Mouse (Mus musculus): ENCODE measurements at regions not wholly inside any gene's neighbourhood (a gene's known extent, or its start where the extent isn't known, plus 50 kb on each side); places are given as distances from the start of the nearest gene placed in this dataset.

- DNase-seq (ENCODE audit: low read depth): no peak
- TF ChIP-seq CTCF (IDR thresholded peaks at IDR 0.05; ENCODE audit: borderline replicate concordance, extremely low read depth, insufficient read depth, insufficient read length) (no peak), POLR2A (IDR thresholded peaks at IDR 0.05; ENCODE audit: borderline replicate concordance, extremely low read depth, insufficient read depth, insufficient read length, poor library complexity, severe bottlenecking) (no peak)
Measured at GRCm38 (mm10) chr5:68572816-68573215, 541.2 kb downstream of the Grxcr1 start.

DNA sequence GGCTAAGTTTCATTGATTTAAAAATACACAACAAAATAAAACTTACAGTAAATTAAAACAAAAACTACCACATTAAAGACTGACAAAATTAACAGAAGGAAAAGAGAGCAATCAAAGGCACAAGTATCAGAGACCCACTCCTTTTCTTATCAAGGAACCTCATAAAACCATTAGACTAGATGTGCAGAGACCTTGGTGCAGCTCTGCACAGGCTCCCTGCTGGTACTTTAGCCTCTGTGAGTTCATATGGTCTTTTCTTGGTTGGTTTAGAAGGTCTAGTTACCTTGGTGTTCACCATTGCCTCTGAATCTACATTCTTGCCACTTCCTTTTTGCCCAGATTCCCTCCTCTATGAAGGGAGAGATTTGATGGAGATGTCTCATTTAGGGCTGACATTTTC, 544.2 kb downstream of the Grxcr1 start:
- no peak for DNase-seq (ENCODE audit: low read depth)
- TF ChIP-seq CTCF (IDR thresholded peaks at IDR 0.05; ENCODE audit: borderline replicate concordance, extremely low read depth, insufficient read depth, insufficient read length) (no peak), POLR2A (IDR thresholded peaks at IDR 0.05; ENCODE audit: borderline replicate concordance, extremely low read depth, insufficient read depth, insufficient read length, poor library complexity, severe bottlenecking) (no peak)

DNA sequence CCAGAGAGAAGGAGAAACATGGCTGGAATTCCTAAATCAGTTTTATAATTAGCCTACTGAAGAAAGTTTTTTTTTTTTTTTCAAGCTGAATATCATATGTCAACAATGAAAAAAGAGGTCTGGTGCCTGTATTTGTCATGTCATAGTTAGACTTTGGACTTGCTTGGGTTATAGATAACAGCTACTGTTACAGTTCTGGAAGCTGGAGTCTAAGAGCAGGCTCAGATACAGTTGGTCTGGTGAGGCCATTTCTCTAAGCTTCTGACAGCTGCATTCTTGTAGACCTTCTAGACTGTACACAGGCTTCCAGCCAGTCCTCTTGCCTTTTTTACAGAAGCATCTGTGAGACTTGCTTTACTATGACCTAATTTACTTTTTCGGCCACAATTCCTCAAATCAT, 546.9 kb downstream of the Grxcr1 start:
- TF ChIP-seq CTCF (IDR thresholded peaks at IDR 0.05; ENCODE audit: borderline replicate concordance, extremely low read depth, insufficient read depth, insufficient read length): no peak
- no peak for TF ChIP-seq POLR2A (IDR thresholded peaks at IDR 0.05; ENCODE audit: borderline replicate concordance, extremely low read depth, insufficient read depth, insufficient read length, poor library complexity, severe bottlenecking)

GRCm38 (mm10) chr5:68592423-68592822, 560.8 kb downstream of the Grxcr1 start:
- TF ChIP-seq CTCF (IDR thresholded peaks at IDR 0.05; ENCODE audit: borderline replicate concordance, extremely low read depth, insufficient read depth, insufficient read length): no peak
- no peak for TF ChIP-seq POLR2A (IDR thresholded peaks at IDR 0.05; ENCODE audit: borderline replicate concordance, extremely low read depth, insufficient read depth, insufficient read length, poor library complexity, severe bottlenecking)
- DNase-seq (ENCODE audit: low read depth): no peak

More for the DNA sequence above, 546.9 kb downstream of the Grxcr1 start:
- DNase-seq (ENCODE audit: low read depth): no peak

DNA sequence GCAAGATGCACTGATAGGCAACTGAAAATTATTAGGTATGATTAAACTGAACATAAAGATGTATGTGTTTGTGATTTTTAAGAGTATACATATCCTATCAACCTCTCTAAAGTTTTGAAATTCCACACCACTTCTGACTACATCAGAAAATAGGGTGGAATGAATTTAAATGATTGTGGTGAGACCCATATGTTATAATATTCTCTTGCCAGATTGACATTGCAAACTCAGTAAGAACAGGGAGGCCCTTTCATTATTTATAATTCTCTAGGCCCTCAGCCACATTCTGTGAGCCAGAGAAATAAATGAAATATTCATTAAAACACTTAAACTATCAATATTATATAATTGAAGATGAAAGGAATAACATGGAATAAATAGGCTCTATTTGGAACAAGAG, 586.8 kb downstream of the Grxcr1 start:
- TF ChIP-seq POLR2A (IDR thresholded peaks at IDR 0.05; ENCODE audit: borderline replicate concordance, extremely low read depth, insufficient read depth, insufficient read length, poor library complexity, severe bottlenecking): no peak
- no peak for TF ChIP-seq CTCF (IDR thresholded peaks at IDR 0.05; ENCODE audit: borderline replicate concordance, extremely low read depth, insufficient read depth, insufficient read length)
- peak; percentile 46 for DNase-seq (ENCODE audit: low read depth)

GRCm38 (mm10) chr5:68635400-68635799, 603.8 kb downstream of the Grxcr1 start:
- no peak for DNase-seq (ENCODE audit: low read depth)
- TF ChIP-seq POLR2A (IDR thresholded peaks at IDR 0.05; ENCODE audit: borderline replicate concordance, extremely low read depth, insufficient read depth, insufficient read length, poor library complexity, severe bottlenecking): no peak
- no peak for TF ChIP-seq CTCF (IDR thresholded peaks at IDR 0.05; ENCODE audit: borderline replicate concordance, extremely low read depth, insufficient read depth, insufficient read length)

GRCm38 (mm10) chr5:68672834-68673233, 641.2 kb downstream of the Grxcr1 start:
- no peak for DNase-seq (ENCODE audit: low read depth)
- no peak for TF ChIP-seq CTCF (IDR thresholded peaks at IDR 0.05; ENCODE audit: borderline replicate concordance, extremely low read depth, insufficient read depth, insufficient read length)
- TF ChIP-seq POLR2A (IDR thresholded peaks at IDR 0.05; ENCODE audit: borderline replicate concordance, extremely low read depth, insufficient read depth, insufficient read length, poor library complexity, severe bottlenecking): no peak

- no peak for TF ChIP-seq POLR2A (IDR thresholded peaks at IDR 0.05; ENCODE audit: borderline replicate concordance, extremely low read depth, insufficient read depth, insufficient read length, poor library complexity, severe bottlenecking)
- no peak for TF ChIP-seq CTCF (IDR thresholded peaks at IDR 0.05; ENCODE audit: borderline replicate concordance, extremely low read depth, insufficient read depth, insufficient read length)
- DNase-seq (ENCODE audit: low read depth): peak; percentile 76
Measured at GRCm38 (mm10) chr5:68701342-68701741, 640.1 kb downstream of the Kctd8 start.

DNA sequence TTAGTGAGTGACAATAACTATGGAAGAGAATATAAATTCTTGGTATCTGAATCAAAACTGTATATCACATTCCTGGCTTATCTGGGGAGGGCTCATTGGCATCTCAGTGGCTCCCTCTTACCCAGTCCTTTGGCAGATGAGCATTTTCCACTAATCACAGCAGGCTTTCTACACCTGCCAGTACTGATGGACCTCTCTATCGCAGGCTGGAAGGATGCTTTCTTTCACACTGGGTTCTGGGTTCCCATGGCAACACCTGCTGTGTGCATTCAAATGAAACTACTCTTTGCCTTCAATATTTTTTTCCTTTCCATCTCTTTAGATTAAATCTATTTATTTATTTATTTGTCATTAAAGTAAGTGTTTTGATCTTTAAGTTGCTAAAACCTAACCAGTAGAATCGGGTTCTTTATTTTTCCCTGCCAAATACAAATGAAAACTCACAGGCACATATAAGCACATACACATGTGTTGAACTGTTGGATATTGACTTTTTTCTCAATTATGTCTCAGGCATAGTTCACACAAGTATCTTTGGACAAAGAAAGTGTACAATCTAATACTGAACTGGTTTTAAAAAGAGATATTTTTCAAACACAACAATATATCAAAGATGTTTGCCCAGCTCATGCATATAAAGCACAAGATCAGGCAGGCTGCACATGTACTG, 635.9 kb downstream of the Kctd8 start:
- DNase-seq (ENCODE audit: low read depth): peak; percentile 83
- TF ChIP-seq POLR2A (IDR thresholded peaks at IDR 0.05; ENCODE audit: borderline replicate concordance, extremely low read depth, insufficient read depth, insufficient read length, poor library complexity, severe bottlenecking) (no peak), CTCF (IDR thresholded peaks at IDR 0.05; ENCODE audit: borderline replicate concordance, extremely low read depth, insufficient read depth, insufficient read length) (no peak)

GRCm38 (mm10) chr5:68726733-68727132, 614.7 kb downstream of the Kctd8 start:
- peak; percentile 11 for DNase-seq (ENCODE audit: low read depth)
- TF ChIP-seq CTCF (IDR thresholded peaks at IDR 0.05; ENCODE audit: borderline replicate concordance, extremely low read depth, insufficient read depth, insufficient read length): no peak
- no peak for TF ChIP-seq POLR2A (IDR thresholded peaks at IDR 0.05; ENCODE audit: borderline replicate concordance, extremely low read depth, insufficient read depth, insufficient read length, poor library complexity, severe bottlenecking)

DNA sequence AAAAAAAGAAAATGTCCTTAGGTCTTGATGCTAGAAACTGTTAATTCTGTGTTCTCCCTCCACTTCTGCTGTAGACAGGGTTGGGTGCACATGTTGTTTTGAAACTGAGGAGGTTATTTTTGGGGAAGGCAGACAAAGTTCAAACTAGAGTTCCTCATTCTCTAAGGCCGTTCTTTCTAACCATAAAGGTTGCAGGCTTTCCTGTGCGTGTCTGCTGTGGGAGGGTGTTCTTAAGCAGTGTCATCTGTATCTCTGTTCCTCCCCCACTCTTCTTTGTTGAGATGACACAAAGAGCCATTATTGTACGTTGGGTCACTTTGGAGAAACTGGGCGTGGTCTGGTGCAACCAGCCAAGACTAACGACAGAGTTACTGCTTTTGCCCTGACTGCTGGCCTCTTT, 606.3 kb downstream of the Kctd8 start:
- no peak for DNase-seq (ENCODE audit: low read depth)
- TF ChIP-seq POLR2A (IDR thresholded peaks at IDR 0.05; ENCODE audit: borderline replicate concordance, extremely low read depth, insufficient read depth, insufficient read length, poor library complexity, severe bottlenecking): no peak
- TF ChIP-seq CTCF (IDR thresholded peaks at IDR 0.05; ENCODE audit: borderline replicate concordance, extremely low read depth, insufficient read depth, insufficient read length): no peak

GRCm38 (mm10) chr5:68750499-68750898, 591.0 kb downstream of the Kctd8 start:
- TF ChIP-seq POLR2A (IDR thresholded peaks at IDR 0.05; ENCODE audit: borderline replicate concordance, extremely low read depth, insufficient read depth, insufficient read length, poor library complexity, severe bottlenecking) (no peak), CTCF (IDR thresholded peaks at IDR 0.05; ENCODE audit: borderline replicate concordance, extremely low read depth, insufficient read depth, insufficient read length) (no peak)
- no peak for DNase-seq (ENCODE audit: low read depth)
